Mouse (Mus musculus): ENCODE data around the gene Polh. TPM values are rescaled to one million over a fixed set of nuclear protein-coding genes. Genes with fewer than 3 reads are reported as not detected.

Polh gene
- polyA plus RNA-seq (2012; ENCODE audit: insufficient read depth, insufficient read length, missing spikeins), result 4.3 and 5.3 TPM in 2 replicates

GRCm38 (mm10) chr17:46202421-46203071 is at the start of gene Polh, which contains the start of gene Xpo5:
Gene Polh (minus strand): TSS chr17:46202645.
Gene Xpo5 (plus strand): TSS chr17:46202782.
- peak within 1 kb of the TSS; percentile 10; the same call in 1 of the 2 replicates for H3K27ac ChIP-seq (replicated peaks; ENCODE audit: low read depth, low read length)
- H3K4me3 ChIP-seq (ENCODE audit: insufficient read depth, low read depth, low read length), result peak within 1 kb of the TSS; percentile 87
- no peaks in the 10 kb centered on the region for H3K4me1 ChIP-seq (ENCODE audit: control insufficient read depth, insufficient read depth, insufficient read length, low read length)

- Histone ChIP-seq H3K27ac (replicated peaks; ENCODE audit: low read depth, low read length) (no peak overlapping the region), H3K4me3 (ENCODE audit: insufficient read depth, low read depth, low read length) (no peak overlapping the region), H3K4me1 (ENCODE audit: control insufficient read depth, insufficient read depth, insufficient read length, low read length) (peaks cover 6% of the 10 kb centered on the region; the same call in 1 of the 2 replicates)
Measured at GRCm38 (mm10) chr17:46251174-46251573, 48.7 kb upstream of the Polh start.

- Histone ChIP-seq H3K27ac (replicated peaks; ENCODE audit: low read depth, low read length) (peak overlapping the region; percentile 77), H3K4me1 (ENCODE audit: control insufficient read depth, insufficient read depth, insufficient read length, low read length) (peaks cover 8% of the 10 kb centered on the region; the same call in 1 of the 2 replicates), H3K4me3 (ENCODE audit: insufficient read depth, low read depth, low read length) (peak overlapping the region; percentile 90)
Measured at GRCm38 (mm10) chr17:46248189-46248522, 45.7 kb upstream of the Polh start.

GRCm38 (mm10) chr17:46247512-46248188 is 45.2 kb upstream of the Polh start, which contains the start of the genes Polr1c and Yipf3:
Gene Polr1c (minus strand): TSS chr17:46248054.
Gene Yipf3 (plus strand): TSS chr17:46248080.
- peak within 1 kb of the TSS; percentile 77 for H3K27ac ChIP-seq (replicated peaks; ENCODE audit: low read depth, low read length)
- peaks cover 8% of the 10 kb centered on the region; the same call in 1 of the 2 replicates for H3K4me1 ChIP-seq (ENCODE audit: control insufficient read depth, insufficient read depth, insufficient read length, low read length)
- H3K4me3 ChIP-seq (ENCODE audit: insufficient read depth, low read depth, low read length), result peak within 1 kb of the TSS; percentile 90

GRCm38 (mm10) chr17:46244579-46244978 is 42.1 kb upstream of the Polh start:
- peaks cover 8% of the 10 kb centered on the region; the same call in 1 of the 2 replicates for H3K4me1 ChIP-seq (ENCODE audit: control insufficient read depth, insufficient read depth, insufficient read length, low read length)
- no peak overlapping the region for H3K4me3 ChIP-seq (ENCODE audit: insufficient read depth, low read depth, low read length)
- no peak overlapping the region for H3K27ac ChIP-seq (replicated peaks; ENCODE audit: low read depth, low read length)

GRCm38 (mm10) chr17:46243624-46244023 is 41.2 kb upstream of the Polh start:
- H3K4me3 ChIP-seq (ENCODE audit: insufficient read depth, low read depth, low read length), result no peak overlapping the region

GRCm38 (mm10) chr17:46242993-46243392 is 40.5 kb upstream of the Polh start:
- Histone ChIP-seq H3K27ac (replicated peaks; ENCODE audit: low read depth, low read length) (peak overlapping the region; percentile 68), H3K4me3 (ENCODE audit: insufficient read depth, low read depth, low read length) (no peak overlapping the region), H3K4me1 (ENCODE audit: control insufficient read depth, insufficient read depth, insufficient read length, low read length) (peaks cover 8% of the 10 kb centered on the region; the same call in 1 of the 2 replicates)

More at GRCm38 (mm10) chr17:46243624-46244023, 41.2 kb upstream of the Polh start:
- H3K4me1 ChIP-seq (ENCODE audit: control insufficient read depth, insufficient read depth, insufficient read length, low read length), result peaks cover 8% of the 10 kb centered on the region; the same call in 1 of the 2 replicates
- 0 out of 2 replicates have a peak overlapping the region, but pooled peaks have one; percentile 5 for H3K27ac ChIP-seq (replicated peaks; ENCODE audit: low read depth, low read length)

- Histone ChIP-seq H3K27ac (replicated peaks; ENCODE audit: low read depth, low read length) (no peak overlapping the region), H3K4me3 (ENCODE audit: insufficient read depth, low read depth, low read length) (no peak overlapping the region), H3K4me1 (ENCODE audit: control insufficient read depth, insufficient read depth, insufficient read length, low read length) (peaks cover 8% of the 10 kb centered on the region; the same call in 1 of the 2 replicates)
Measured at GRCm38 (mm10) chr17:46242274-46242673, 39.8 kb upstream of the Polh start.

GRCm38 (mm10) chr17:46241471-46241870 is 39.0 kb upstream of the Polh start:
- Histone ChIP-seq H3K4me1 (ENCODE audit: control insufficient read depth, insufficient read depth, insufficient read length, low read length) (0 out of 2 replicates have a peak, but pooled peaks cover 2% of the 10 kb centered on the region), H3K27ac (replicated peaks; ENCODE audit: low read depth, low read length) (no peak overlapping the region), H3K4me3 (ENCODE audit: insufficient read depth, low read depth, low read length) (no peak overlapping the region)

GRCm38 (mm10) chr17:46239516-46240114 is 37.2 kb upstream of the Polh start:
- no peak overlapping the region for H3K27ac ChIP-seq (replicated peaks; ENCODE audit: low read depth, low read length)
- no peak overlapping the region for H3K4me3 ChIP-seq (ENCODE audit: insufficient read depth, low read depth, low read length)
- 0 out of 2 replicates have a peak, but pooled peaks cover 2% of the 10 kb centered on the region for H3K4me1 ChIP-seq (ENCODE audit: control insufficient read depth, insufficient read depth, insufficient read length, low read length)

GRCm38 (mm10) chr17:46237480-46237879 is 35.0 kb upstream of the Polh start:
- Histone ChIP-seq H3K4me1 (ENCODE audit: control insufficient read depth, insufficient read depth, insufficient read length, low read length) (no peaks in the 10 kb centered on the region), H3K27ac (replicated peaks; ENCODE audit: low read depth, low read length) (no peak overlapping the region), H3K4me3 (ENCODE audit: insufficient read depth, low read depth, low read length) (no peak overlapping the region)

- no peak overlapping the region for H3K27ac ChIP-seq (replicated peaks; ENCODE audit: low read depth, low read length)
- H3K4me3 ChIP-seq (ENCODE audit: insufficient read depth, low read depth, low read length), result no peak overlapping the region
- no peaks in the 10 kb centered on the region for H3K4me1 ChIP-seq (ENCODE audit: control insufficient read depth, insufficient read depth, insufficient read length, low read length)
Measured at GRCm38 (mm10) chr17:46237079-46237478, 34.6 kb upstream of the Polh start.

GRCm38 (mm10) chr17:46236067-46236466 is 33.6 kb upstream of the Polh start:
- Histone ChIP-seq H3K4me3 (ENCODE audit: insufficient read depth, low read depth, low read length) (no peak overlapping the region), H3K4me1 (ENCODE audit: control insufficient read depth, insufficient read depth, insufficient read length, low read length) (no peaks in the 10 kb centered on the region), H3K27ac (replicated peaks; ENCODE audit: low read depth, low read length) (no peak overlapping the region)

GRCm38 (mm10) chr17:46227576-46227975 is 25.1 kb upstream of the Polh start:
- no peak overlapping the region for H3K4me3 ChIP-seq (ENCODE audit: insufficient read depth, low read depth, low read length)
- no peaks in the 10 kb centered on the region for H3K4me1 ChIP-seq (ENCODE audit: control insufficient read depth, insufficient read depth, insufficient read length, low read length)
- no peak overlapping the region for H3K27ac ChIP-seq (replicated peaks; ENCODE audit: low read depth, low read length)

- Histone ChIP-seq H3K27ac (replicated peaks; ENCODE audit: low read depth, low read length) (no peak overlapping the region), H3K4me1 (ENCODE audit: control insufficient read depth, insufficient read depth, insufficient read length, low read length) (no peaks in the 10 kb centered on the region), H3K4me3 (ENCODE audit: insufficient read depth, low read depth, low read length) (no peak overlapping the region)
Measured at GRCm38 (mm10) chr17:46221601-46222000, 19.2 kb upstream of the Polh start.
